Mouse (Mus musculus): Measurements from ENCODE around the gene Gli2.

DNA sequence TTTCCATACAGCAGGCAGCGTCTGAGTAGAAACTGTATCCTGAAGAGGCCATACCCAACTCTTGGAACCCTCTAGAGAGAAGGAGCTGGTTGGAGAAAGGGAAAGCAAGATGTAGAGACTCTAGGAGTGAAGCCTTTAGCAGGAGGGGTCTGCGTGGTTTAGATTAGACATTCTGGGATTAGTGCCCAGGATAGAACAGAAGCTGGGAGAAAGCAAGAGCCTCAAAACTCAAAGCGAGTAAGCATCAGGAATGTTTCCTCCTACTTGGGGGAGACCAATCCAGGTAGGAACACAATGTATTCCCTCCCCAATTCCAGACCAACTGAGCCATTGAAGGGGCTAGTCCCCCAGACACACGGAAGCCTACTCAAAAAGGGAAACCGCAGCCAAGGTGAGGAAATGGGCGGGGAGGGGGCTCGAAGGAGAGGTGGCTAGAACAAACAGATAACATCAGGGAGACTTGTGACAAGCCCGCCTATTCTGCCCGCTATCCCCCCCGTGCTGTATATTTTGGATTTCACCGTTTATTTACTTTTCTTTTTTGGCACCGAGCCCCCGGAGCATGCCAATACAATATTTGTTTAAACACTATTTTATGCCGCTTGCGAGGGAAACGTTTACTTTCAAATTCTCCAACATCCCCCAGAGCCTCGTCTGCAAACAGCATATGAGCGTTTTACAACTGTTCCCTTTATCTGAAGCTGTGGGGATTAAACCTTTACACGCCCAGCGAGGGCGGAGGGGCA is 2.1 kb downstream of the Gli2 start:
- TF ChIP-seq CTCF (IDR thresholded peaks at IDR 0.05; ENCODE audit: extremely low read depth, insufficient read depth, low read length) (no peak), POLR2A (IDR thresholded peaks at IDR 0.05; ENCODE audit: extremely low read depth, insufficient read depth, low read length) (no peak)

Data from cortical plate, adult 2 months (tissue).